Mouse (Mus musculus): Measurements from ENCODE around the gene Lrrk2. TPM values are rescaled to one million over a fixed set of nuclear protein-coding genes. Genes with fewer than 3 reads are reported as not detected.

Gene Lrrk2
- polyA plus RNA-seq (2014; fragmentation: Nextera tagmentation; extraction: Ambion mirVana): 1.9 and 2.2 TPM in 2 replicates

DNA sequence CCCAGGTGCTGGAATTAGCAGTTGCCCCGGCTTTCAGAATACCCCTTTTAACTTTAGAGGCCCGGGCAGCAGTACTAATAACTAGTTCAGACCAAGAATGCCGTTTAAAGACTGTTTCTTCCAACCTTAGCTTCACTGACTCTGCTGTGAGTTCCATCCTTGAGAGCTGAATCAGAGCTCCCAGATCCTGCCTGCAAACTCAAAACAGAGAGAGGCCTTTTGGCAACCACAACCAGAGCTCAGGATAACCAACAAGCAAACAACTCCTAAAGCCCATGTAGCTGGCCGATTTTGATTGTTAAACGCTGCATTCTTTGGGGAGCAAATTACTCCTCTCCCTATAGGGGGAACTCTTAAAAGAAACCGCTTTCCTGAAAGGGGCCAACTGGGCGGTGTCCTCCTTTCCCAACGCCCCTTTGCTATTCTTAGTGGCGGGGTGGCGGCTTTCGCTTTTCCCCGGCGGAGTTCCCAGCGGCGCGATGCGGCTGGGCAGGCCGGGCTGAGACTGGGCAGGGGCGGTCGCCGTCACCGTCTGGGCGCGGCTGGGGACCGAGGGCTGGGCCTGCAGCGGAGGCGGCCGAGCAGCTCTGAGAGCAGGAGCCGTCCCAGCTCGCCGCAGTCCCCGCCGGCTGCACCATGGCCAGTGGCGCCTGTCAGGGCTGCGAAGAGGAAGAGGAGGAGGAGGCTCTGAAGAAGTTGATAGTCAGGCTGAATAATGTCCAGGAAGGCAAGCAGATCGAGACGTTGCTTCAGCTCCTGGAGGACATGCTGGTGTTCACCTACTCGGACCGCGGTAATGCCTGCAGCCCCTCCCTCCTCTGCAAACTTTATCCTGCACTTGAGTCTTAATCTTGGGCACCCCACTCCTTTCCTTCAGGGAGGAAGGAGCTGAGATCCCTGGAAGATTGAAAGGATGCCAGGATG lies at the start of gene Lrrk2:
Lrrk2 (plus strand) TSS at position 531 of the 924 bp plus-strand sequence.
- Histone ChIP-seq H3K4me3 (ENCODE audit: low read depth, low read length) (peak within 1 kb of the TSS; percentile 57), H3K9me3 (ENCODE audit: control insufficient read depth, low read length) (no peaks in the 10 kb centered on the region), H3K9ac (ENCODE audit: low read depth, low read length) (peak within 1 kb of the TSS; percentile 55), H3K36me3 (ENCODE audit: control insufficient read depth, insufficient read depth, low read length) (no peaks in the 10 kb centered on the region), H3K4me2 (peak within 1 kb of the TSS; percentile 74), H3K27me3 (replicated peaks; ENCODE audit: control insufficient read depth, insufficient read depth, low read length) (no peaks in the 10 kb centered on the region), H3K27ac (ENCODE audit: low read depth, low read length) (no peak within 1 kb of the TSS), H3K4me1 (replicated peaks; ENCODE audit: control insufficient read depth, insufficient read depth, low read length) (no peaks in the 10 kb centered on the region)
- ATAC-seq (replicated peaks; ENCODE audit: low FRiP score): peak; percentile 89
- WGBS: 4% methylated on average over 40 of the region's 40 CpGs
- DNase-seq (ENCODE audit: low spot score): peak; percentile 73

- Histone ChIP-seq H3K27ac (ENCODE audit: low read depth, low read length) (no peak overlapping the region), H3K9ac (ENCODE audit: low read depth, low read length) (no peak overlapping the region), H3K27me3 (replicated peaks; ENCODE audit: control insufficient read depth, insufficient read depth, low read length) (no peaks in the 10 kb centered on the region), H3K4me2 (no peak overlapping the region), H3K36me3 (ENCODE audit: control insufficient read depth, insufficient read depth, low read length) (no peaks in the 10 kb centered on the region), H3K4me3 (ENCODE audit: low read depth, low read length) (no peak overlapping the region), H3K9me3 (ENCODE audit: control insufficient read depth, low read length) (no peaks in the 10 kb centered on the region), H3K4me1 (replicated peaks; ENCODE audit: control insufficient read depth, insufficient read depth, low read length) (no peaks in the 10 kb centered on the region)
- DNase-seq (ENCODE audit: low spot score) (no peak), ATAC-seq (replicated peaks; ENCODE audit: low FRiP score) (no peak)
- 69% methylated on average over 2 of the region's 2 CpGs for WGBS
Observed at GRCm38 (mm10) chr15:91624475-91624874, 48.5 kb upstream of the Lrrk2 start.

DNA sequence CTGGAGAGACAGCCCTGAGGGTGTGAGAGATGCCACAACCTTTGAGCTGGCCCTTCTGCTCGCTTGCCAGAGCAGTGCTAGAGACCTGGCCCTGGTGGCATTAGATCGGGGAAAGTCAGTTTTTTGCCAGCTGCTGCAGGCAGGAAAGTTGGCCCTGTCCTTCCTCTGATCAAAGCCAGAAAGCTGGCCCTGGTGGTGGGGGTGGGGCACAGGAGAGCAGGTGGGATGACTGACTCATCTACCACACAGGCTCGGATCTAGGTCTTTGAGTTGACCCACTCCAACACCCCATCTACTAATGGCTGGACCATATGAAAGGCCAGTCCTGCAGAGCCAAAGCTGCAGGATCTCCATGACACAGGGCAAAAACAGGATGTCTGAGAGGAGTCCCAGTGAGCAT lies 43.8 kb upstream of the Lrrk2 start:
- H3K4me2 ChIP-seq: no peak overlapping the region
- no peak for ATAC-seq (replicated peaks; ENCODE audit: low FRiP score)
- 72% methylated on average over 3 of the region's 3 CpGs for WGBS
- no peaks in the 10 kb centered on the region for H3K9me3 ChIP-seq (ENCODE audit: control insufficient read depth, low read length)
- H3K27ac ChIP-seq (ENCODE audit: low read depth, low read length): no peak overlapping the region
- no peaks in the 10 kb centered on the region for H3K4me1 ChIP-seq (replicated peaks; ENCODE audit: control insufficient read depth, insufficient read depth, low read length)
- H3K9ac ChIP-seq (ENCODE audit: low read depth, low read length): no peak overlapping the region
- no peak overlapping the region for H3K4me3 ChIP-seq (ENCODE audit: low read depth, low read length)
- DNase-seq (ENCODE audit: low spot score): no peak
- H3K36me3 ChIP-seq (ENCODE audit: control insufficient read depth, insufficient read depth, low read length): no peaks in the 10 kb centered on the region
- no peaks in the 10 kb centered on the region for H3K27me3 ChIP-seq (replicated peaks; ENCODE audit: control insufficient read depth, insufficient read depth, low read length)

- H3K4me3 ChIP-seq (ENCODE audit: low read depth, low read length): no peak overlapping the region
- no peaks in the 10 kb centered on the region for H3K9me3 ChIP-seq (ENCODE audit: control insufficient read depth, low read length)
- no peaks in the 10 kb centered on the region for H3K27me3 ChIP-seq (replicated peaks; ENCODE audit: control insufficient read depth, insufficient read depth, low read length)
- no peak overlapping the region for H3K27ac ChIP-seq (ENCODE audit: low read depth, low read length)
- no peak for ATAC-seq (replicated peaks; ENCODE audit: low FRiP score)
- WGBS: 74% methylated on average over 4 of the region's 4 CpGs
- DNase-seq (ENCODE audit: low spot score): no peak
- H3K9ac ChIP-seq (ENCODE audit: low read depth, low read length): no peak overlapping the region
- H3K4me2 ChIP-seq: no peak overlapping the region
- no peaks in the 10 kb centered on the region for H3K4me1 ChIP-seq (replicated peaks; ENCODE audit: control insufficient read depth, insufficient read depth, low read length)
- no peaks in the 10 kb centered on the region for H3K36me3 ChIP-seq (ENCODE audit: control insufficient read depth, insufficient read depth, low read length)
Observed at GRCm38 (mm10) chr15:91632473-91632872, 40.5 kb upstream of the Lrrk2 start.

DNA sequence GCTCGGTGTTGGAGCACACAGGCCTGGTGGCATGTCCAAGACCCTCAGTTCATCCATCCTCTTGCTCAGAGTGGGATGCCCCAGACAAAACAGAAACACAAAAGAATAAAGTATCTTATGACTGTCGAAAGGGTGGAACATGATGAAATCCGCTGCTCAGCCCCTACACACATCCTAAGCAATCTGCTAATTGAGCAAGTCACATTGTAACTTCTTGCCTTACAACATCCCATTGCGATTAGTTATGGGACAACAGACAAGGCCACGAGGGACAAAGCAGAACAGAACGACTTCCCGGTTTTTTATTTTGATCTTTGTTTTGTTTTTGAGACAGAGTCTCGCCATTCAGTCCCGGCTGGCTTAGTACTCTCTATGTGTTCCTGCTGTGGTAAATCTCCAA lies 39.9 kb upstream of the Lrrk2 start:
- DNase-seq (ENCODE audit: low spot score) (no peak), ATAC-seq (replicated peaks; ENCODE audit: low FRiP score) (no peak)
- no peak overlapping the region for H3K27ac ChIP-seq (ENCODE audit: low read depth, low read length)
- no peaks in the 10 kb centered on the region for H3K36me3 ChIP-seq (ENCODE audit: control insufficient read depth, insufficient read depth, low read length)
- no peak overlapping the region for H3K9ac ChIP-seq (ENCODE audit: low read depth, low read length)
- H3K4me2 ChIP-seq: no peak overlapping the region
- H3K4me3 ChIP-seq (ENCODE audit: low read depth, low read length): no peak overlapping the region
- no peaks in the 10 kb centered on the region for H3K9me3 ChIP-seq (ENCODE audit: control insufficient read depth, low read length)
- no peaks in the 10 kb centered on the region for H3K4me1 ChIP-seq (replicated peaks; ENCODE audit: control insufficient read depth, insufficient read depth, low read length)
- no peaks in the 10 kb centered on the region for H3K27me3 ChIP-seq (replicated peaks; ENCODE audit: control insufficient read depth, insufficient read depth, low read length)
- 77% methylated on average over 9 of the region's 9 CpGs for WGBS

DNA sequence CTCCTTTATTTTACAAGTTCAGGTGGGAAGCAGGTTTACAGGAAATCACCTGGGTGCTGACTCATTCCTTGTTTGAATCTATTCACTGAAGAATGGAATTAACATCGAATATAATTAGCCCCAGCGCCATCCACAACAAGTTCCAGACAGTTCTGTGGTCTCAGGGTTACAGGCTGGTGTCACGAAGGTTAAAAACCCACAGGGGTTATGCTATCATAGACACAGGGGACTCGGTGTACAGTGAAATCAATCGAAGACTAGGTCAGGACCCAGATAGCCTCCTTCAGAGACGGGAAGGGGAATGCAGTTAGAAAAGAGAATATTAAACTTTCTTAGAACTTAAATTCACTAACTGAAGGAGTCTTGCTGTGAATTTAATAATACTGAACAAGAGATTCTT lies 39.2 kb upstream of the Lrrk2 start:
- WGBS: 63% methylated on average over 6 of the region's 6 CpGs
- no peak for DNase-seq (ENCODE audit: low spot score)
- H3K9me3 ChIP-seq (ENCODE audit: control insufficient read depth, low read length): no peaks in the 10 kb centered on the region
- H3K27ac ChIP-seq (ENCODE audit: low read depth, low read length): no peak overlapping the region
- H3K4me2 ChIP-seq: no peak overlapping the region
- ATAC-seq (replicated peaks; ENCODE audit: low FRiP score): no peak
- no peaks in the 10 kb centered on the region for H3K27me3 ChIP-seq (replicated peaks; ENCODE audit: control insufficient read depth, insufficient read depth, low read length)
- H3K9ac ChIP-seq (ENCODE audit: low read depth, low read length): no peak overlapping the region
- no peaks in the 10 kb centered on the region for H3K4me1 ChIP-seq (replicated peaks; ENCODE audit: control insufficient read depth, insufficient read depth, low read length)
- H3K4me3 ChIP-seq (ENCODE audit: low read depth, low read length): no peak overlapping the region
- H3K36me3 ChIP-seq (ENCODE audit: control insufficient read depth, insufficient read depth, low read length): no peaks in the 10 kb centered on the region

- WGBS: 74% methylated on average over 8 of the region's 8 CpGs
- DNase-seq (ENCODE audit: low spot score): no peak
Observed at GRCm38 (mm10) chr15:91634236-91634635, 38.7 kb upstream of the Lrrk2 start.

DNA sequence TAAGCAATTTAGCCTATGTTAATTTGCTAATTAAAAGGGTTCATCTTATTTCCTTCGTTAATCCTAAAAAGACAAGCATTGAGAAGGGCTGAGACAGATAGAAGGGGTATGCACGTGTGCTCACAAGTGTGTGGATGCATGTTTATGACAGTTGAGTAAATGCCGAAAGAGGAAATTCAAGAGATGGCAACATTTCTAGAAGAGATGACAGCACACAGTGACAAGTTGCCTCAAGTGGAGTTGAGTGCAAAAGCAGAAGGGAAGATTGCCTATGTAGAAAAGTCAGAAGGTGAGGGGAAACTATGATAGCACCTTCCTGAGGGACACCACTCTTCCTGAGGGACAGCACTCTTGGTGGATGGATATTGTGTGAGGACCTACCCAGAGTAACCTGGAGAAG lies 31.3 kb upstream of the Lrrk2 start:
- Histone ChIP-seq H3K27ac (ENCODE audit: low read depth, low read length) (no peak overlapping the region), H3K9ac (ENCODE audit: low read depth, low read length) (no peak overlapping the region), H3K36me3 (ENCODE audit: control insufficient read depth, insufficient read depth, low read length) (no peaks in the 10 kb centered on the region), H3K27me3 (replicated peaks; ENCODE audit: control insufficient read depth, insufficient read depth, low read length) (no peaks in the 10 kb centered on the region), H3K4me2 (no peak overlapping the region), H3K4me1 (replicated peaks; ENCODE audit: control insufficient read depth, insufficient read depth, low read length) (no peaks in the 10 kb centered on the region), H3K9me3 (ENCODE audit: control insufficient read depth, low read length) (no peaks in the 10 kb centered on the region), H3K4me3 (ENCODE audit: low read depth, low read length) (no peak overlapping the region)
- ATAC-seq (replicated peaks; ENCODE audit: low FRiP score): no peak
- no peak for DNase-seq (ENCODE audit: low spot score)
- WGBS: 67% methylated on average over 3 of the region's 3 CpGs

More at GRCm38 (mm10) chr15:91634236-91634635, 38.7 kb upstream of the Lrrk2 start:
- Histone ChIP-seq H3K27me3 (replicated peaks; ENCODE audit: control insufficient read depth, insufficient read depth, low read length) (no peaks in the 10 kb centered on the region), H3K4me1 (replicated peaks; ENCODE audit: control insufficient read depth, insufficient read depth, low read length) (no peaks in the 10 kb centered on the region), H3K9me3 (ENCODE audit: control insufficient read depth, low read length) (no peaks in the 10 kb centered on the region), H3K4me3 (ENCODE audit: low read depth, low read length) (no peak overlapping the region), H3K27ac (ENCODE audit: low read depth, low read length) (no peak overlapping the region), H3K4me2 (no peak overlapping the region), H3K36me3 (ENCODE audit: control insufficient read depth, insufficient read depth, low read length) (no peaks in the 10 kb centered on the region), H3K9ac (ENCODE audit: low read depth, low read length) (no peak overlapping the region)
- no peak for ATAC-seq (replicated peaks; ENCODE audit: low FRiP score)

All from liver, embryonic 11.5 days (tissue).